Mouse (Mus musculus) forebrain, embryonic 16.5 days (tissue): ENCODE data around the gene Hist1h4n. TPM values are rescaled to one million over a fixed set of nuclear protein-coding genes. Genes with fewer than 3 reads are reported as not detected.
"Not testable (repeated sequence)": the region's sequence is repeated elsewhere in the genome, so short reads cannot be mapped to it uniquely, and the experiment has no call there.

Source experiments
- ATAC-seq: fragments of 200-750 bp; cut with Nextera tagmentation; 2 replicates; pipeline ENCODE4 v1.8.0; 2017; ENCODE audit warnings: mild to moderate bottlenecking, moderate library complexity
- H3K27ac ChIP-seq: fragments of 300-500 bp; sonication (generic); 2 replicates; pipeline ENCODE4 v1.5.1; 2014; ENCODE audit warnings: low read length, control low read depth
- H3K27me3 ChIP-seq: fragments of 300-500 bp; sonication (generic); replicated peaks from 2 replicates; pipeline ENCODE4 v1.6.1; 2014; ENCODE audit warnings: low read length; ENCODE audit not compliant: control insufficient read depth, insufficient read depth
- H3K36me3 ChIP-seq: fragments of 300-500 bp; sonication (generic); 2 replicates; pipeline ENCODE4 v1.6.1; 2014; ENCODE audit not compliant: control insufficient read depth, insufficient read depth
- H3K4me1 ChIP-seq: fragments of 300-500 bp; sonication (generic); replicated peaks from 2 replicates; pipeline ENCODE4 v1.6.1; 2014; ENCODE audit warnings: low read length; ENCODE audit not compliant: control insufficient read depth, insufficient read depth
- H3K4me2 ChIP-seq: fragments of 300-500 bp; sonication (generic); 2 replicates; pipeline ENCODE4 v1.6.1; 2014; ENCODE audit warnings: mild to moderate bottlenecking, low read length, control low read depth
- H3K4me3 ChIP-seq: fragments of 300-500 bp; sonication (generic); replicated peaks from 2 replicates; pipeline ENCODE4 v1.5.1; 2014; ENCODE audit warnings: mild to moderate bottlenecking, low read length, control low read depth
- H3K9ac ChIP-seq: fragments of 300-500 bp; sonication (generic); replicated peaks from 2 replicates; pipeline ENCODE4 v1.6.1; 2014; ENCODE audit warnings: low read depth, low read length, control low read depth
- H3K9me3 ChIP-seq: fragments of 300-500 bp; sonication (generic); 2 replicates; pipeline ENCODE4 v1.6.1; 2016; ENCODE audit warnings: low read length; ENCODE audit not compliant: control insufficient read depth
- WGBS: fragments of 180-500 bp; shearing (Covaris S2); extraction: QIAGEN DNeasy Blood & Tissue Kit; methylation state at CpG from one replicate; pipeline ENCODE4 v1.1.7; 2014; 5-methylcytosine and 5-hydroxymethylcytosine counted together
- microRNA-seq: library from miRNA; unstranded; fragments of <30 nt; microRNA quantifications from one replicate; pipeline ENCODE4, GENCODE M21; 2017
- polyA plus RNA-seq: library from polyadenylated mRNA; unstranded; fragments of >200 nt; fragmentation: Nextera tagmentation; extraction: Ambion mirVana; gene quantifications from 2 replicates; pipeline ENCODE4 v1.2.1, GENCODE M21; 2015

Hist1h4n gene
- polyA plus RNA-seq, 1 experiment from 2014 or later = 6.4 TPM

GRCm38 (mm10) chr13:21786189-21786898, 45.7 kb downstream of the Hist1h4n start:
- Histone ChIP-seq H3K9ac (peak overlapping the region; percentile 52), H3K4me1 (peaks cover 36% of the 10 kb centered on the region)
- WGBS = 2% methylated on average over 8 of the region's 8 CpGs

GRCm38 (mm10) chr13:21784311-21784710, 47.7 kb downstream of the Hist1h4n start:
- H3K9me3 ChIP-seq = no peaks in the 10 kb centered on the region
- peak overlapping the region; percentile 72 for H3K27ac ChIP-seq
- H3K4me1 ChIP-seq = peaks cover 42% of the 10 kb centered on the region
- H3K4me3 ChIP-seq = no peak overlapping the region
- H3K4me2 ChIP-seq = no peak overlapping the region; the same call in 1 of the 2 replicates
- H3K9ac ChIP-seq = no peak overlapping the region
- no peaks in the 10 kb centered on the region for H3K36me3 ChIP-seq
- no peak for ATAC-seq
- no peaks in the 10 kb centered on the region for H3K27me3 ChIP-seq
- 25% methylated on average over 6 of the region's 6 CpGs for WGBS

More at GRCm38 (mm10) chr13:21786189-21786898, 45.7 kb downstream of the Hist1h4n start:
- no peaks in the 10 kb centered on the region for H3K9me3 ChIP-seq
- H3K4me2 ChIP-seq = peak overlapping the region; percentile 57
- no peaks in the 10 kb centered on the region for H3K36me3 ChIP-seq
- ATAC-seq = no peak
- no peaks in the 10 kb centered on the region for H3K27me3 ChIP-seq
- H3K27ac ChIP-seq = peak overlapping the region; percentile 66
- peak overlapping the region; percentile 44 for H3K4me3 ChIP-seq

DNA sequence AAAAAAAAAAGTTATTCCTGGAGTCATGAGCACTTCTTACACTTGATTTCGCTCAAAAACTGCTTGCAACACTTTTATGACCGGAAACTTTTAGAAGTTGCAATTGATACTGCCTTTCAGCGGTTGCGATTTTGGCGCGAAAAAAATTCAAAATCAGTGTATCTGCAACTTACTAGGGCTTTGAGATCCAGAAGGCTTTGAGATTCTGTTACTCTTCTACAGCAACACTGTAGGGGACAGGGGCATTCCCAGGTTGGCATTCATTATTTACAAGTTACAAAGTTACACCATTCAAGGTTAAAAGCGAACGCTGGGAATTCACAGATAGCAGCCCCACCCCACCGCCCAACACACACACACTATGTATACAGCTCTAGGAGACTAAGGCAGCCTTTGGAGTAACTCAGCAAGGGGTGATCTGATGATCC, 48.2 kb downstream of the Hist1h4n start:
- WGBS = under 1% methylated on average over 9 of the region's 9 CpGs
- H3K4me1 ChIP-seq = peaks cover 45% of the 10 kb centered on the region

GRCm38 (mm10) chr13:21783255-21783617, 48.8 kb downstream of the Hist1h4n start, which contains the start of gene Hist1h3i:
Gene Hist1h3i (minus strand): TSS chr13:21783370.
- H3K4me3 ChIP-seq = peak within 1 kb of the TSS; percentile 49
- ATAC-seq = peak; percentile 77
- under 1% methylated on average over 14 of the region's 20 CpGs for WGBS
- H3K9ac ChIP-seq = peak within 1 kb of the TSS; percentile 59
- H3K4me2 ChIP-seq = peak within 1 kb of the TSS; percentile 76
- H3K27me3 ChIP-seq = no peaks in the 10 kb centered on the region
- H3K9me3 ChIP-seq = no peaks in the 10 kb centered on the region
- peaks cover 42% of the 10 kb centered on the region for H3K4me1 ChIP-seq
- no peaks in the 10 kb centered on the region for H3K36me3 ChIP-seq
- H3K27ac ChIP-seq = peak within 1 kb of the TSS; percentile 79

More for the DNA sequence above, 48.2 kb downstream of the Hist1h4n start:
- H3K4me3 ChIP-seq = peak overlapping the region; percentile 41
- peak overlapping the region; percentile 56 for H3K4me2 ChIP-seq
- H3K27me3 ChIP-seq = no peaks in the 10 kb centered on the region
- H3K27ac ChIP-seq = peak overlapping the region; percentile 72
- H3K36me3 ChIP-seq = no peaks in the 10 kb centered on the region
- ATAC-seq = no peak
- no peaks in the 10 kb centered on the region for H3K9me3 ChIP-seq
- H3K9ac ChIP-seq = no peak overlapping the region

GRCm38 (mm10) chr13:21782361-21783254, 49.4 kb downstream of the Hist1h4n start:
- Histone ChIP-seq H3K4me2 (peak overlapping the region; percentile 76), H3K4me1 (peaks cover 38% of the 10 kb centered on the region), H3K4me3 (peak overlapping the region; percentile 49), H3K27ac (peak overlapping the region; percentile 79), H3K9ac (peak overlapping the region; percentile 59)
- 0% methylated on average over 16 of the region's 35 CpGs for WGBS
- H3K36me3 ChIP-seq, H3K9me3 ChIP-seq, H3K27me3 ChIP-seq, ATAC-seq: not testable (repeated sequence)

Small RNA genes within 50 kb of the gene (microRNA-seq; reads per million reads assigned to microRNA genes)
- gene Gm19658 = not detected
- gene Gm44346 = not detected
- not detected for gene Gm44466

Other genes with a start within 250 kb of the Hist1h4n start
- not detected in 2 replicates for gene Olfr1362, start 218.2 kb downstream of the Hist1h4n start, polyA plus RNA-seq
- 0.06 TPM in 1 of 2 replicates, not detected in the other for gene Olfr11, start 189.7 kb downstream of the Hist1h4n start, polyA plus RNA-seq
- not detected in 2 replicates for gene Olfr1361, start 168.8 kb downstream of the Hist1h4n start, polyA plus RNA-seq
- gene Olfr1360, start 154.8 kb downstream of the Hist1h4n start, polyA plus RNA-seq = not detected in 2 replicates
- gene Olfr1359, start 134.1 kb downstream of the Hist1h4n start, polyA plus RNA-seq = not detected in 2 replicates
- 1.9 TPM in 1 of 2 replicates, not detected in the other for gene Hist1h2bl, start 116.1 kb downstream of the Hist1h4n start, polyA plus RNA-seq
- gene Hist1h2ai, start 115.8 kb downstream of the Hist1h4n start, polyA plus RNA-seq = 12.5 and 20.8 TPM in 2 replicates
- gene Hist1h3h, start 114.5 kb downstream of the Hist1h4n start, polyA plus RNA-seq = 2.2 and 3.7 TPM in 2 replicates
- 1.2 and 2.2 TPM in 2 replicates for gene Hist1h2bm, start 110.2 kb downstream of the Hist1h4n start, polyA plus RNA-seq
- gene Hist1h4j, start 97.1 kb downstream of the Hist1h4n start, polyA plus RNA-seq = 0.94 and 1.2 TPM in 2 replicates
- gene Hist1h4k, start 81.7 kb downstream of the Hist1h4n start, polyA plus RNA-seq = 1.5 and 1.6 TPM in 2 replicates
- gene Hist1h2ak, start 78.4 kb downstream of the Hist1h4n start, polyA plus RNA-seq = 12.3 and 18.7 TPM in 2 replicates
- gene Hist1h2bn, start 78.1 kb downstream of the Hist1h4n start, polyA plus RNA-seq = 0.85 and 2.3 TPM in 2 replicates
- gene Hist1h1b, start 51.6 kb downstream of the Hist1h4n start, polyA plus RNA-seq = 6.5 and 7.8 TPM in 2 replicates
- 49.1 and 60.2 TPM in 2 replicates for gene Hist1h3i, start 48.8 kb downstream of the Hist1h4n start, polyA plus RNA-seq
- 1.7 TPM in 1 of 2 replicates, not detected in the other for gene Hist1h2an, start 45.0 kb downstream of the Hist1h4n start, polyA plus RNA-seq
- gene Hist1h2bp, start 44.7 kb downstream of the Hist1h4n start, polyA plus RNA-seq = 2.0 TPM in 1 of 2 replicates, not detected in the other
- gene Hist1h2bq, start 22.0 kb downstream of the Hist1h4n start, polyA plus RNA-seq = 7.9 and 8.0 TPM in 2 replicates
- gene Hist1h2ao, start 21.7 kb downstream of the Hist1h4n start, polyA plus RNA-seq = not detected in 2 replicates
- not detected in 2 replicates for gene Hist1h4m, start 20.4 kb downstream of the Hist1h4n start, polyA plus RNA-seq
- gene Hist1h2ap, start 1.3 kb upstream of the Hist1h4n start, polyA plus RNA-seq = 1,189 and 1,296 TPM in 2 replicates
- 7.8 and 8.3 TPM in 2 replicates for gene Hist1h2br, start 1.5 kb upstream of the Hist1h4n start, polyA plus RNA-seq
- gene Zfp184, start 112.9 kb upstream of the Hist1h4n start, polyA plus RNA-seq = 24.8 and 25.7 TPM in 2 replicates
- gene Pom121l2, start 149.0 kb upstream of the Hist1h4n start, polyA plus RNA-seq = not detected in 2 replicates
- gene Prss16, start 177.5 kb upstream of the Hist1h4n start, polyA plus RNA-seq = 0.19 TPM in 1 of 2 replicates, not detected in the other
- not detected in 2 replicates for gene Hist1h2ah, start 203.4 kb upstream of the Hist1h4n start, polyA plus RNA-seq
- gene Hist1h2bk, start 203.7 kb upstream of the Hist1h4n start, polyA plus RNA-seq = 3.3 TPM in 1 of 2 replicates, not detected in the other
- gene Hist1h4i, start 209.2 kb upstream of the Hist1h4n start, polyA plus RNA-seq = 14.0 and 14.5 TPM in 2 replicates
- 8.5 and 13.4 TPM in 2 replicates for gene Hist1h2ag, start 210.7 kb upstream of the Hist1h4n start, polyA plus RNA-seq
- gene Hist1h2bj, start 211.0 kb upstream of the Hist1h4n start, polyA plus RNA-seq = 2.1 and 3.1 TPM in 2 replicates